Mouse (Mus musculus): Measurements from ENCODE around the gene Stac3.

The Stac3 gene

GRCm38 (mm10) chr10:127509051-127509836 is 7.8 kb downstream of the Stac3 start:
- peak; percentile 98 for DNase-seq (ENCODE audit: extremely low spot score)

GRCm38 (mm10) chr10:127509837-127510701 is 8.6 kb downstream of the Stac3 start:
- peak; percentile 29 for DNase-seq (ENCODE audit: extremely low spot score)

GRCm38 (mm10) chr10:127510895-127511617 is 9.6 kb downstream of the Stac3 start:
- peak; percentile 33 for DNase-seq (ENCODE audit: extremely low spot score)

- peak; percentile 69 for DNase-seq (ENCODE audit: extremely low spot score)
Observed at GRCm38 (mm10) chr10:127511634-127512306, 10.3 kb downstream of the Stac3 start.

- no peak for DNase-seq (ENCODE audit: extremely low spot score)
Observed at GRCm38 (mm10) chr10:127512307-127512666, 10.8 kb downstream of the Stac3 start.

GRCm38 (mm10) chr10:127512813-127513212 is 11.3 kb downstream of the Stac3 start:
- DNase-seq (ENCODE audit: extremely low spot score) = peak; percentile 96

GRCm38 (mm10) chr10:127513501-127514091 is 12.1 kb downstream of the Stac3 start:
- peak; percentile 45 for DNase-seq (ENCODE audit: extremely low spot score)

- DNase-seq (ENCODE audit: extremely low spot score) = no peak
Observed at GRCm38 (mm10) chr10:127514111-127514698, 12.7 kb downstream of the Stac3 start.

GRCm38 (mm10) chr10:127514764-127515163 is 13.3 kb downstream of the Stac3 start, which contains the start of gene Ndufa4l2:
Gene Ndufa4l2 (plus strand): TSS chr10:127514967.
- DNase-seq (ENCODE audit: extremely low spot score) = no peak

- DNase-seq (ENCODE audit: extremely low spot score) = no peak
Observed at GRCm38 (mm10) chr10:127515271-127515982, 13.9 kb downstream of the Stac3 start.

- DNase-seq (ENCODE audit: extremely low spot score) = no peak
Observed at GRCm38 (mm10) chr10:127515983-127516459, 14.5 kb downstream of the Stac3 start.

- DNase-seq (ENCODE audit: extremely low spot score) = peak; percentile 70
Observed at GRCm38 (mm10) chr10:127516576-127517260, 15.2 kb downstream of the Stac3 start.

- DNase-seq (ENCODE audit: extremely low spot score) = no peak
Observed at GRCm38 (mm10) chr10:127517941-127518340, 16.5 kb downstream of the Stac3 start.

- DNase-seq (ENCODE audit: extremely low spot score) = no peak
Observed at GRCm38 (mm10) chr10:127519041-127519701, 17.7 kb downstream of the Stac3 start.

GRCm38 (mm10) chr10:127519903-127520713 is 18.6 kb downstream of the Stac3 start:
- no peak for DNase-seq (ENCODE audit: extremely low spot score)

GRCm38 (mm10) chr10:127520714-127521357 is 19.4 kb downstream of the Stac3 start:
- DNase-seq (ENCODE audit: extremely low spot score) = no peak

- DNase-seq (ENCODE audit: extremely low spot score) = no peak
Observed at GRCm38 (mm10) chr10:127521611-127522080, 20.2 kb downstream of the Stac3 start.
